Mouse (Mus musculus) liver, adult 2 months (tissue): ENCODE data around the gene Myo3a. TPM values are rescaled to one million over a fixed set of nuclear protein-coding genes. Genes with fewer than 3 reads are reported as not detected.

Experiments
- DNase-seq: peaks from one replicate; pipeline ENCODE4 v3.0.0-alpha.2; 2011; ENCODE audit warnings: low read depth, low spot score; ENCODE audit errors: extremely low read depth
- H3K27ac ChIP-seq: fragments of 200-500 bp; replicated peaks from 2 replicates; pipeline ENCODE4 v1.5.1; 2012; ENCODE audit warnings: low read depth, mild to moderate bottlenecking, control low read depth, inconsistent platforms, low read length; ENCODE audit not compliant: insufficient read depth
- H3K27me3 ChIP-seq: fragments of 200-500 bp; 2 replicates; pipeline ENCODE4 v1.6.1; 2012; ENCODE audit warnings: mild to moderate bottlenecking, moderate library complexity, low read length, inconsistent platforms; ENCODE audit not compliant: control insufficient read depth, insufficient read depth
- H3K36me3 ChIP-seq: fragments of 200-500 bp; 2 replicates; pipeline ENCODE4 v1.6.1; 2012; ENCODE audit warnings: low read length, inconsistent platforms; ENCODE audit not compliant: control insufficient read depth, insufficient read depth
- H3K4me1 ChIP-seq: fragments of 200-500 bp; 2 replicates; pipeline ENCODE4 v1.6.1; 2011; ENCODE audit warnings: low read length; ENCODE audit not compliant: control insufficient read depth, insufficient read depth
- H3K4me3 ChIP-seq: fragments of 200-500 bp; 2 replicates; pipeline ENCODE4 v1.5.1; 2011; ENCODE audit warnings: low read depth, mild to moderate bottlenecking, control low read depth, low read length, moderate library complexity; ENCODE audit not compliant: insufficient read depth
- H3K79me2 ChIP-seq: fragments of 200-500 bp; 2 replicates; pipeline ENCODE4 v1.6.1; 2012; ENCODE audit warnings: inconsistent platforms, mild to moderate bottlenecking, low read length, moderate library complexity; ENCODE audit not compliant: control insufficient read depth, insufficient read depth
- H3K9ac ChIP-seq: fragments of 200-500 bp; 2 replicates; pipeline ENCODE4 v1.6.1; 2012; ENCODE audit warnings: low read depth, mild to moderate bottlenecking, control low read depth, inconsistent platforms, low read length
- CTCF ChIP-seq: fragments of 200-500 bp; IDR thresholded peaks from 2 replicates; pipeline ENCODE4 v1.5.1; 2011; ENCODE audit warnings: low read depth, low read length, control low read depth
- POLR2A ChIP-seq: fragments of 200-500 bp; IDR thresholded peaks from 2 replicates; pipeline ENCODE4 v1.6.1; 2011; ENCODE audit warnings: low read length, control low read depth; ENCODE audit not compliant: insufficient read depth; ENCODE audit errors: extremely low read depth
- WGBS: fragments of 180-500 bp; shearing (Covaris S2); methylation state at CpG from one replicate; pipeline ENCODE4 v1.1.7; 2018; 5-methylcytosine and 5-hydroxymethylcytosine counted together
- polyA plus RNA-seq: library from polyadenylated mRNA; depleted of rRNA; stranded (reverse); fragments of >200 nt; gene quantifications from 2 replicates; pipeline ENCODE4 v1.2.3, GENCODE M21; 2012
- total RNA-seq: library from RNA; depleted of rRNA; stranded (reverse); fragments of >200 nt; gene quantifications from 2 replicates; pipeline ENCODE4 v1.2.3, GENCODE M21; 2014

Gene Myo3a
- total and polyA plus RNA-seq, 2 experiments: not detected

DNA sequence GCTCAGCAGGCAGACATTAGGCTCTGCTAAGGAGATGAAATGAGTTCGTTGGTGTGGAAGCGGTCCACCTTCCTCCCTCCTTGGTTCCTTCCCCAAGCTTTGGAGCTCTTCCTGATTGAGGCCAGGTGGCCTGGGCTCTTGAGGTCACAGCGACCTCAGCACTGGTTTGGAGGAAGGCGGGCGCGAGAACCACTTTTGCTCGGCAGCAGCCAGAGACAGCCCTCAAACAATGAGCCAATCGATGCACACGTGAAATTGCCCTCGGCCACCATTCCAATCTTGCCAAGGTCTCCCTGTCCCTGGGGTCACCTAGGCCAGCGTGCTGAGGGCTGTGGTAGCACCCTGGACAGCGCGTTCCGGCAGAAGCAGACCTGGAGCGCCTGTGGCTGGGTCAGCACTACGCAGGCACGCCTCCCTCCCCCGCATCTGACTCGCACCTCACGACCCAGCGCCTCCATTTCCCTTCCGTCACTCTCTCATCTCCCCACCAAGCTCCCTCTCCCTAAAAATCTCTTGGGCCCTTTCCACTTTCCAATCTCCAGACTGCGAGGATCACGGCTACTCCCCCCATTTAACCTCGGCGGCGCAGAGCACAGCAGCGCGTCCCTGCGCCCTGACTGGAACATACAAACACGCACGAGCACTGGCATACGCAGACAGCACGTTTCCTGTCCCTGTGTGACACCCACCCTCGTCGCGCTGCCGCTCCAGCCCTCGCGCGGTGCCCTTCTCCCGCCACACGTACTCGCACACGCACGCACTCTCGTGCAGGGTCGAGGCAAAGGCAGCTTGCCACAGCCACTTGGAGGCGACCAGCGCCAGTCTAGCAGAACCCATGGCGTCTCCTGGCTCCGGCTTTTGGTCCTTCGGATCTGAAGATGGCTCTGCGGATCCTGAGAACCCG is 394.8 kb downstream of the Myo3a start, which contains the start of gene Gad2:
Gene Gad2 (plus strand): TSS at position 378 of the 904 bp plus-strand sequence.
- Histone ChIP-seq H3K4me3 (no peak within 1 kb of the TSS), H3K27ac (no peak within 1 kb of the TSS), H3K4me1 (peaks cover 4% of the 10 kb centered on the region; the same call in 1 of the 2 replicates), H3K9ac (no peak within 1 kb of the TSS), H3K79me2 (no peaks in the 10 kb centered on the region), H3K27me3 (peaks cover 33% of the 10 kb centered on the region), H3K36me3 (no peaks in the 10 kb centered on the region)
- TF ChIP-seq CTCF (no peak), POLR2A (no peak)
- DNase-seq: peak; percentile 25
- WGBS: 2% methylated on average over 55 of the region's 55 CpGs

DNA sequence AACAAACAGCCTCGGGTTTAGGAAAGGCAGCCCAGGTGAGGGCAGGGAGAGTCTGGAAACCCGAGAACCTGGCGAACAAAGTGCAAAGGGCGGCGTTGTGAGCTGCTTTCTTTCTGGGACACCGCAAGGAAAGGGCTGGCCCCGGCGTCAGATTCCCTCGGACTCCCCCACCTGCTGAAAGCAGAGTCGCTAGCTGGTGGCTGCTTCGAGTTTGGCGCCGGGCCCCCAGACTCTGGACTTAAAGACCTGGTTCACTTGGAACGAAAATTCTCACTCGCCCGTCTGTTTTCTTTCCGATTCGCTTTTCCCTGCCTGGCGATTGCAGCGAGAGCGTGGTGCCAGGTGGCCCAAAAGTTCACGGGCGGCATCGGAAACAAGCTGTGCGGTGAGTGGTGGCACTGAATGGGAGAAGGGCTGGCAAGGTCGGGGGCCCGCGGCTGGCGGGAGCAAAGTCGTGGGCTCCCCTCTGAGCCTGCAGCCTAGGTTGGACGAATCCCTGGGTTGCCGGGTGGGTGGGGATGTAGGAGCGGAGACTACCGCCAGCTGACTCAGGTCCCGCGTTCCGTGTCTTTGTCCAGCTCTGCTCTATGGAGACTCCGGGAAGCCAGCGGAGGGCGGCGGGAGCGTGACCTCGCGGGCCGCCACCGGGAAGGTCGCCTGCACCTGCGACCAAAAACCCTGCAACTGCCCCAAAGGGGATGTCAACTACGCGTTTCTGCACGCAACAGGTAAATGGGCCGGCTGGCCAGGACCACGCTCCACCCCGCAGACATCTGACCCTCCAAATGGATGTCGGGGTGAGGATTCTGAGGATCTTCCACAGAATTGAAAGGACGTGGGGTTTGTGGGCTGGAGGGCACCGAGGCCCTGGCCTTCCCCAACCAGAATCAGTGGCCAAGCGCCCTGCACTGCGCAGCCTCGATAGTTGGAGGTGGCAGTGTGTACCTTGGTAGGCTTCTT is 396.1 kb downstream of the Myo3a start:
- peaks cover 36% of the 10 kb centered on the region for H3K27me3 ChIP-seq
- H3K4me1 ChIP-seq: peaks cover 4% of the 10 kb centered on the region; the same call in 1 of the 2 replicates
- H3K79me2 ChIP-seq: no peaks in the 10 kb centered on the region
- no peak overlapping the region for H3K27ac ChIP-seq
- H3K36me3 ChIP-seq: no peaks in the 10 kb centered on the region
- WGBS: 2% methylated on average over 60 of the region's 60 CpGs
- DNase-seq: peak; percentile 24
- no peak overlapping the region for H3K9ac ChIP-seq
- TF ChIP-seq POLR2A (no peak), CTCF (no peak)
- no peak overlapping the region for H3K4me3 ChIP-seq

DNA sequence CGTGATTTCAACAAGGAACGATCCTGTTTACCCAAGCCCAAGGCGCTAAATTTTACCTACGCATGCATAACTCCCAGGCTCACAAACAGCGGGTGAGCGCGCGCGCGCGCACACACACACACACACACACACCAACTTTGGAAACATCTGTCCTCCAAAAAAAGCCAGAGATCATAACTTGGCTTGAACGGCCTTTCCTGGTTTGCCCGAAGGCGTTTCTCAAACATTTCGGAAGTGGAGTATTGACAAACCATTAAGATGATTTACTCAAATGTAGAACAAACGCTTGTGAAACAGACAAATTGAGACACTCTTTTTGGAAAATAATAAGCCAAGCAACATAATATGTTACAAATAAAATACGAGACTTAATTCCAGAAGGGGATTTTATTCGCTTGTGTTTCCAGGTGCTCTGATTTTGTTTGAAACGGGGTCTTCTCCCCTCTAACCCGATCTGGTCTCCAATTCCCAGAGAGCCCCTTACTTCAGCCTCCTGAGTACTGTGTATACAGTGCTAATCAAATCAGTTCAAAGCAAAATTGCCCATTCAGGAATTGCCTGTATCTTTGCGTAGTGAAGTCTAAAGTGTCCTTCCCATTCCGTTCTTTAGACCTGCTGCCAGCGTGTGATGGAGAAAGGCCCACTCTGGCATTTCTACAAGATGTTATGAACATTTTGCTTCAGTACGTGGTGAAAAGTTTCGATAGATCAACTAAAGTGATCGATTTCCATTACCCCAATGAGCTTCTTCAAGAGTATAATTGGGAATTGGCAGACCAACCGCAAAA is 397.1 kb downstream of the Myo3a start:
- WGBS: 5% methylated on average over 27 of the region's 27 CpGs
- Histone ChIP-seq H3K79me2 (no peaks in the 10 kb centered on the region), H3K36me3 (no peaks in the 10 kb centered on the region), H3K9ac (no peak overlapping the region), H3K27ac (no peak overlapping the region), H3K27me3 (peaks cover 36% of the 10 kb centered on the region), H3K4me1 (peaks cover 4% of the 10 kb centered on the region; the same call in 1 of the 2 replicates), H3K4me3 (no peak overlapping the region)
- DNase-seq: no peak
- TF ChIP-seq CTCF: no peak
- no peak for TF ChIP-seq POLR2A

DNA sequence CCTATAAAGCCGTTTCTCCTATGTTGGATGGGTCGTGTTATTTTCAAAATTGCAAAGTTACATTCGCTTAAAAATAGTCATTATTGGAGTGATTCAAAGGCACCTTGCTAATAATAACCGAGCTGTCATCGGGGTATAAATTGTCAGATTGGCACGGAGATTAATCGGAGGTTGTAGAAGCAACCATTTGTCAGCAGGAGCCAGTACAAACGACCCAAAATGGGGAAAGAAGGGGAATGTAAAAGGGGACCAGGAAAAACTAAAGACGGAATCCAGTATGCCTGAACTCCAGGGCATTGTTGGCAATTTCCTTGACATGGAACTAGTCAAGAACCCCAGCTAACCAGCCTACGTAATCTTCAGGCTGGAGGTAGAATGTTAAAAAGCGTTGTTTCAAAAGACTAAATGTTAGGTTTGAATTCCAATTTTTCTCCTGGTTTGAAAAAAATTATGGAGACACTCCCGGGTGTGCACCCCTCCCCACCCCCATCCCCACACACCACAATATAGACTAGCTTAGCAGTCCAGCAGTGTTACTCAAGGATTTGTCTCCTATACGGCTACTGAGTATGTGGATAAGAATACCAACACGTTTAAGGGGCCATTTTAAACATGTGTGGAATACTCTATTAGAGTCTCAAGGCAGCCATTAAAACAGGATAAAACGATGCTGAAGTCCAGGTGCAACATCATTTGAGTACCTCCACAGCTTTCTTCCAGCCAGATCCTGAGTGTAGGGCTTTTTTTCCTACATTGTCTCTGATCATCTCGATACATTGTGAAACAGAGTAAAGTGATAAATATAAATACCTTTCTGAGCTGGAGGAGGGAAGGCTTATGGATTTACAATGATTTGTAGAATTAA is 398.0 kb downstream of the Myo3a start:
- Histone ChIP-seq H3K4me1 (peaks cover 4% of the 10 kb centered on the region; the same call in 1 of the 2 replicates), H3K79me2 (no peaks in the 10 kb centered on the region), H3K27ac (no peak overlapping the region), H3K9ac (no peak overlapping the region), H3K27me3 (peaks cover 36% of the 10 kb centered on the region), H3K4me3 (no peak overlapping the region), H3K36me3 (no peaks in the 10 kb centered on the region)
- WGBS: 17% methylated on average over 16 of the region's 16 CpGs
- no peak for TF ChIP-seq CTCF
- TF ChIP-seq POLR2A: no peak
- no peak for DNase-seq
